Mouse (Mus musculus) limb, embryonic 11.5 days (tissue): ENCODE data around the gene Pkd1. TPM values are rescaled to one million over a fixed set of nuclear protein-coding genes. Genes with fewer than 3 reads are reported as not detected.

ENCODE experiments used
- ATAC-seq: fragments of 200-750 bp; cut with Nextera tagmentation; 2 replicates; pipeline ENCODE4 v1.8.0; 2017; ENCODE audit warnings: low read depth; ENCODE audit not compliant: insufficient number of reproducible peaks, low FRiP score, low TSS enrichment
- DNase-seq: peaks from one replicate; pipeline ENCODE4 v3.0.0-alpha.2; 2015; ENCODE audit warnings: low spot score
- H3K27ac ChIP-seq: fragments of 300-500 bp; sonication (generic); replicated peaks from 2 replicates; pipeline ENCODE4 v1.5.1; 2014; ENCODE audit warnings: low read depth, mild to moderate bottlenecking, low read length
- H3K27me3 ChIP-seq: fragments of 300-500 bp; sonication (generic); 2 replicates; pipeline ENCODE4 v1.6.1; 2014; ENCODE audit warnings: mild to moderate bottlenecking, low read length, mixed read lengths; ENCODE audit not compliant: control insufficient read depth, insufficient read depth
- H3K36me3 ChIP-seq: fragments of 300-500 bp; sonication (generic); 2 replicates; pipeline ENCODE4 v1.6.1; 2014; ENCODE audit warnings: mild to moderate bottlenecking, low read length, moderate library complexity, mixed read lengths; ENCODE audit not compliant: control insufficient read depth, insufficient read depth
- H3K4me1 ChIP-seq: fragments of 300-500 bp; sonication (generic); 2 replicates; pipeline ENCODE4 v1.6.1; 2014; ENCODE audit warnings: low read length, mixed read lengths; ENCODE audit not compliant: control insufficient read depth, insufficient read depth
- H3K4me2 ChIP-seq: fragments of 300-500 bp; sonication (generic); 2 replicates; pipeline ENCODE4 v1.6.1; 2014; ENCODE audit warnings: low read depth, mild to moderate bottlenecking, moderate library complexity; ENCODE audit not compliant: severe bottlenecking
- H3K4me3 ChIP-seq: fragments of 300-500 bp; sonication (generic); 2 replicates; pipeline ENCODE4 v1.5.1; 2014; ENCODE audit warnings: low read depth, low read length
- H3K9ac ChIP-seq: fragments of 300-500 bp; sonication (generic); 2 replicates; pipeline ENCODE4 v1.6.1; 2014; ENCODE audit warnings: mild to moderate bottlenecking, low read length
- H3K9me3 ChIP-seq: fragments of 300-500 bp; sonication (generic); 2 replicates; pipeline ENCODE4 v1.6.1; 2016; ENCODE audit warnings: low read length; ENCODE audit not compliant: control insufficient read depth
- WGBS: fragments of 180-500 bp; shearing (Covaris S2); extraction: QIAGEN DNeasy Blood & Tissue Kit; methylation state at CpG from one replicate; pipeline ENCODE4 v1.1.7; 2014; 5-methylcytosine and 5-hydroxymethylcytosine counted together
- polyA plus RNA-seq: library from polyadenylated mRNA; unstranded; fragments of >200 nt; fragmentation: Nextera tagmentation; extraction: Ambion mirVana; gene quantifications from 2 replicates; pipeline ENCODE4 v1.2.1, GENCODE M21; 2014

Gene Pkd1
- polyA plus RNA-seq, 1 experiment from 2014 or later, result 22.5 TPM

DNA sequence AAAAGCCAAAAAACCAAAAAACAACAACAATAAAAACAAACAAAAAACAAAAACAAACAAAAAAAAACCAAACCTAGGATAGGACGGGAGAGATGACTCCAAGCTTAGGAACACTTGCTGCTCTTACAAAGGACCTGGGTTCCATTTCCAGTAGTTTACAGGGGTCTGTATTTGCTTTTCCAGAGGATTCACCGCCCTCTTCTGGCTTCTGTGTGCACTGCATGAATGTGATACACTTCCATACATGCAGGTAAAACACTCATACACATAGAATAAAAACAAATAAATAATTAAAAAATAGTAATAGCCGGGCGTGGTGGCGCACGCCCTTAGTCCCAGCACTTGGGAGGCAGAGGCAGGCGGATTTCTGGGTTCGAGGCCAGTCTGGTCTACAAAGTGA is 10.7 kb upstream of the Pkd1 start:
- Histone ChIP-seq H3K9me3 (no peaks in the 10 kb centered on the region), H3K4me2 (no peak overlapping the region), H3K4me3 (no peak overlapping the region), H3K9ac (no peak overlapping the region), H3K36me3 (no peaks in the 10 kb centered on the region), H3K4me1 (no peaks in the 10 kb centered on the region), H3K27me3 (no peaks in the 10 kb centered on the region), H3K27ac (no peak overlapping the region)
- WGBS, result 74% methylated on average over 8 of the region's 8 CpGs
- DNase-seq (peak; percentile 75), ATAC-seq (no peak)

DNA sequence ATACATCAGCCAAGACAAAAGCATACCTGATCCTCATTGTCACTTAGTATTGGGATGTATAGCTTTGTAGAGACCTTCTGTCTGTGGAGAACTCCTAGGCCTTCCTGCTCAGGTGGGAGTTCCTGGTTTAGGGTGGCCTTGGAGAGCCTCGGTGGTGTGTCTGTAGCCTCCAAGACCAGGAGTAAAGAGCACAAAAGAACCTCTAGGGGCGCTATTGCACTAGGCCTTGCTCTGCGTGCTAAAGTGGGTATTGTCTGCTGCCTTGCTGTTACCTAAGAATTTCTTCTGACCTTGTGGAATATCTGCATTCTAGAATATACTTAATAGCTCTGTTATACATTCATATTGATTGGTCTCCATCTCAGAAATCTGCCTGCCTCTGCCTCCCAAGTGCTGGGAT is 9.3 kb upstream of the Pkd1 start:
- WGBS, result 12% methylated on average over 3 of the region's 3 CpGs
- Histone ChIP-seq H3K4me1 (no peaks in the 10 kb centered on the region), H3K36me3 (no peaks in the 10 kb centered on the region), H3K4me2 (no peak overlapping the region), H3K9me3 (no peaks in the 10 kb centered on the region), H3K4me3 (no peak overlapping the region), H3K27ac (no peak overlapping the region), H3K27me3 (no peaks in the 10 kb centered on the region), H3K9ac (no peak overlapping the region)
- DNase-seq (peak; percentile 57), ATAC-seq (no peak)

DNA sequence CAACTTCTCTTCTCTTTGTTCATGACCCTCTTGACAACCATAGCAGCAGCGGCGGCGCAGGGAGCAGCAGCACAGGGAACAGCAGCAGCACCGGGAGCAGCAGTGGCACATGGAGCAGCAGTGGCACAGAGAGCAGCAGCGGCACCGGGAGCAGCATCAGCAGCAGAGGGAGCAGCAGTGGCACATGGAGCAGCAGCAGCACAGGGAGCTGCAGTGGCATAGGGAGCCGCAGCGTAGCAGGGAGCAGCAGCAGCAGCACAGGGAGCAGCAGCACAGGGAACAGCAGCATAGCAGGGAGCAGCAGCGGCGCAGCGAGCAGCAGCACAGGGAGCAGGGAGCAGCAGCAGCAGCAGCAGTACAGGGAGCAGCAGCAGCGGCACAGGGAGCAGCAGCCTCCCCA is 5.0 kb upstream of the Pkd1 start:
- Histone ChIP-seq H3K4me3 (no peak overlapping the region), H3K4me2 (no peak overlapping the region; the same call in 1 of the 2 replicates), H3K27me3 (no peaks in the 10 kb centered on the region), H3K9ac (peak overlapping the region; percentile 56), H3K4me1 (peaks cover 3% of the 10 kb centered on the region; the same call in 1 of the 2 replicates), H3K9me3 (no peaks in the 10 kb centered on the region), H3K27ac (no peak overlapping the region), H3K36me3 (no peaks in the 10 kb centered on the region)
- DNase-seq (peak; percentile 42), ATAC-seq (no peak)
- WGBS, result 18% methylated on average over 12 of the region's 12 CpGs

DNA sequence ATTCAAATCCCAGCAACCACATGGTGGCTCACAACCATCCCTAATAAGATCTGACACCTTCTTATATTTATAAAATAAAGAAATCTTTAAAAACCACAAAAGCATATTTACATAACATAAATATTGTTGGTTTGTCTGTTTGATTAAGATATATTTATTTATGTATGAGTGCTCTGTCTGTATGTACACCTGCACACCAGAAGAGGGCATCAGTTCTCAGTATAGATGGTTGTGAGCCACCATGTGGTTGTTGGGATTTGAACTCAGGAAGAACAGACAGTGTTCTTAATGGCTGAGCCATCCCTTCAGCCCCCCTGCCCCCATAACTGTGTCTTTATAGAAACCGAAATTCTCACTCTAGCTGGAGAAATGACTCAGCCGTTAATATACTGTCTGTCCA is 4.4 kb upstream of the Pkd1 start:
- Histone ChIP-seq H3K27ac (no peak overlapping the region), H3K9me3 (no peaks in the 10 kb centered on the region), H3K9ac (no peak overlapping the region), H3K36me3 (no peaks in the 10 kb centered on the region), H3K4me2 (no peak overlapping the region), H3K27me3 (no peaks in the 10 kb centered on the region), H3K4me3 (no peak overlapping the region), H3K4me1 (peaks cover 3% of the 10 kb centered on the region; the same call in 1 of the 2 replicates)
- DNase-seq (no peak), ATAC-seq (no peak)
- WGBS, result 91% methylated on average over 2 of the region's 2 CpGs

DNA sequence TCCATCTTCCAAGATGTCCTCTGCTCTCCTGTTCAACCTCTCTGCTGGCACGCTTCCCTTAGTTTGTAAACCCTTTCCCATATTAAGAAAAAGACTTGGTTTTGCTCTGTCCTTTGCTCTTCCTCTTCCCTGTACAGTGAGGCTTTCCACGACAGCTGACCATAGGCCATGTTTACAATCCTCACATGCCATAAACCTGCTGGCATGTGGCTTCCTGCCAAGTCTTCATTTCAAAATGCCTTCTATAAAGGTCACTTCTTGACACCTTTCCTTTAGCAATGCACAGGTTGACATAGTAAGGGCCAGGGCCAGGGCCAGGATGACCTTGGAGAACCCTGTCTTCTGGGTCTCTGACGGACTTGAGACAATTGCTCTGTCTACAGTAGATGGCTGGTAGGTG is 3.4 kb upstream of the Pkd1 start:
- ATAC-seq (no peak), DNase-seq (no peak)
- Histone ChIP-seq H3K9ac (no peak overlapping the region), H3K4me2 (no peak overlapping the region), H3K36me3 (no peaks in the 10 kb centered on the region), H3K9me3 (no peaks in the 10 kb centered on the region), H3K4me3 (no peak overlapping the region), H3K27ac (no peak overlapping the region), H3K27me3 (no peaks in the 10 kb centered on the region), H3K4me1 (peaks cover 8% of the 10 kb centered on the region; the same call in 1 of the 2 replicates)
- 80% methylated on average over 3 of the region's 3 CpGs for WGBS

DNA sequence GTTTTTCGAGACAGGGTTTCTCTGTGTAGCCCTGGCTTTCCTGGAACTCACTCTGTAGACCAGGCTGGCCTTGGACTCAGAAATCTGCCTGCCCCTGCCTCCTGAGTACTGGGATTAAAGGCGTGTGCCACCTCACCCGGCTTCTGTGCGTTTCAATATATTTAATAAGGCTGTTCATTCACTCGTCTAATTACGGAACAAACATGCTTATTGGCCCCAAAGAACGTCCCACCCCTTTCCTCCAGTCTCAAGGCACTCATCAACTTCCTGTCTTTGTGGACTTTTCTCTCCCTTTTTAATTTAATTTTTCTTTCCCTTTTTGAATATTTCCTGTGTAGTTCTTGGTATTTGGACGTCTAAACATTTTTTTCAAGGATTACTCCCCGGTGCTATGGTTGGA is 1.2 kb upstream of the Pkd1 start:
- Histone ChIP-seq H3K27ac (no peak overlapping the region), H3K9ac (no peak overlapping the region), H3K27me3 (no peaks in the 10 kb centered on the region), H3K4me3 (peak overlapping the region; percentile 85), H3K9me3 (no peaks in the 10 kb centered on the region), H3K4me2 (peak overlapping the region; percentile 66), H3K36me3 (no peaks in the 10 kb centered on the region), H3K4me1 (peaks cover 18% of the 10 kb centered on the region; the same call in 1 of the 2 replicates)
- DNase-seq (no peak), ATAC-seq (no peak)
- WGBS, result 38% methylated on average over 9 of the region's 9 CpGs

DNA sequence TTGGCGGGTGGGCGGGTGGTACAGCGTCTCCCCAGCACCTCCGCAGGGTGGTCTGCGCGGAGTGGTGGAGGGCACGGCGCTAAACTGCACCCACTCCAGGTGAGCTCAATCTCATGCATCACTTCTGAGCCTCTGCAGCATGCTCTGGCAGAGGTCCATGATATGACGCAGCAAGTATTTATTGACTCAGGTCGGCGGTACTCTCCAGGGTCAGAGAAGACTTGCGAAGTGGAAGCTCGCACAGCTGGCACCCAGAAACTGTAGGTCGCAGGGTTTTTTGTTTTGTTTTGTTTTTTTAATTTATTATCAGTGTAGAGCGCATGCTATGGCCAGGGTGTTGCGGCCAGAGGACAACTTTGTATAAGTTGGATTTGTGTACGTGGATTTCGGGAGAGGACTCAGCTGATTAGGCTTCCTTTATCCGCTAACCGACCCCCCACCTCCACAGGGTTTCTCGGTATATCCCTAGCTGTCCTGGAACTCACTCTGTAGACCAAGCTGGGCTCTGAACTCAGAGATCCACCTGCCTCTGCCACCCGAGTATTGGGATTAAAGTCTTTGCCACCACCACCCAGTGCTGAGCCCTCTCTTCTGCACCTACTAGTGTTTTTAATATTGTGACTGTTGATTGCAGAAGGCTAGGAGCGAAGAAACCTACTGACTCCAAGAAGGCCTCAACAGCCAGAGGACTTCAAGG is 565 bp upstream of the Pkd1 start:
- Histone ChIP-seq H3K27me3 (no peaks in the 10 kb centered on the region), H3K27ac (no peak overlapping the region), H3K9ac (peak overlapping the region; percentile 45; the same call in 1 of the 2 replicates), H3K36me3 (no peaks in the 10 kb centered on the region), H3K4me3 (peak overlapping the region; percentile 85), H3K4me1 (peaks cover 18% of the 10 kb centered on the region; the same call in 1 of the 2 replicates), H3K4me2 (peak overlapping the region; percentile 66), H3K9me3 (no peaks in the 10 kb centered on the region)
- 4% methylated on average over 23 of the region's 23 CpGs for WGBS
- DNase-seq, result peak; percentile 56
- peak; percentile 1; the same call in 1 of the 2 replicates for ATAC-seq

DNA sequence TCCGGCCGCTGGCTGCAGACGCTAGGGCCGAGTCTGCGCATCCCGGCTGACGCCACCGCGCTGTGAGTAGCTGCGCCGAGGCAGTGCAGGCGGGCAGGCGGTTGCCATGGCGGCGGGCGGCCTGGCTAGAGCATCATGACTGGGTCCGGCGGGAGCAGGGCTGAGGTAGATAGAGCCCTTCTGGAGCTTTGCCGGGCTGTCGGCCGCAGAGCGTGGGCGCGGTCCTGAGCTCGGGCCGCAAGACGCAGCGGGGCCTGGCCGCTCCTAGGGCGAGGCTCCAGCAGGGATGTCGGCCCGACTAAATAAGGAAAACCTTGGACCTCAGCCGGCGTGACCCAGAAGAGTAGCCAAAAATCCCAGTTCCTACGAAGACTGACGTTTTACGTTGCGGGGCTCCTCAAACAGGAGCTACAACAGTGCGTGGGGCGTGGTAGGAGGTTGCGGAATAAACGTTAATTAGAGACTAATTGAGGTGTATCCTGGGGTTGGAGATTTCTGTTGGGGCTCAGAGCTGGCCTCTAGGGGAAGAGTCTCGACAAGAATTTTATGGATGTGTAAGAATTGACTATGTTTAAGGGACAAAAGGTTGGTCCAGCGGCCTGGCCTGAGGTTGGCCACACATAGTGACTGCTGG is 899 bp downstream of the Pkd1 start:
- DNase-seq (peak; percentile 82), ATAC-seq (peak; percentile 68)
- peak overlapping the region; percentile 85 for H3K4me3 ChIP-seq
- H3K27me3 ChIP-seq, result no peaks in the 10 kb centered on the region
- peaks cover 18% of the 10 kb centered on the region; the same call in 1 of the 2 replicates for H3K4me1 ChIP-seq
- WGBS, result under 1% methylated on average over 44 of the region's 44 CpGs
- no peaks in the 10 kb centered on the region for H3K9me3 ChIP-seq
- H3K4me2 ChIP-seq, result peak overlapping the region; percentile 52
- H3K36me3 ChIP-seq, result no peaks in the 10 kb centered on the region
- H3K27ac ChIP-seq, result peak overlapping the region; percentile 96
- peak overlapping the region; percentile 93 for H3K9ac ChIP-seq
